Mouse (Mus musculus) limb, embryonic 14.5 days (tissue): ENCODE measurements around the gene Usb1. TPM values are rescaled to one million over a fixed set of nuclear protein-coding genes. Genes with fewer than 3 reads are reported as not detected.
A peak's percentile ranks its signal among the peaks of the same experiment; 100 is the strongest.
"Not testable (repeated sequence)": the region's sequence is repeated elsewhere in the genome, so short reads cannot be mapped to it uniquely, and the experiment has no call there.

ENCODE experiments used
- ATAC-seq: fragments of 200-750 bp; cut with Nextera tagmentation; 2 replicates; pipeline ENCODE4 v1.8.0; 2017; ENCODE audit warnings: low read depth, moderate number of reproducible peaks, moderate TSS enrichment; ENCODE audit not compliant: low FRiP score
- DNase-seq: peaks from one replicate; pipeline ENCODE4 v3.0.0-alpha.2; 2015; ENCODE audit warnings: low spot score
- H3K27ac ChIP-seq: fragments of 300-500 bp; sonication (generic); replicated peaks from 2 replicates; pipeline ENCODE4 v1.5.1; 2014; ENCODE audit warnings: low read depth, mild to moderate bottlenecking, low read length, moderate library complexity, mixed read lengths
- H3K27me3 ChIP-seq: fragments of 300-500 bp; sonication (generic); 2 replicates; pipeline ENCODE4 v1.6.1; 2014; ENCODE audit warnings: low read length, mixed read lengths; ENCODE audit not compliant: control insufficient read depth, insufficient read depth
- H3K36me3 ChIP-seq: fragments of 300-500 bp; sonication (generic); 2 replicates; pipeline ENCODE4 v1.6.1; 2014; ENCODE audit warnings: mild to moderate bottlenecking, low read length, moderate library complexity, mixed read lengths; ENCODE audit not compliant: control insufficient read depth, insufficient read depth
- H3K4me1 ChIP-seq: fragments of 300-500 bp; sonication (generic); 2 replicates; pipeline ENCODE4 v1.6.1; 2014; ENCODE audit warnings: antibody characterized with exemption, low read length, mixed read lengths; ENCODE audit not compliant: control insufficient read depth, insufficient read depth
- H3K4me2 ChIP-seq: fragments of 300-500 bp; sonication (generic); replicated peaks from 2 replicates; pipeline ENCODE4 v1.6.1; 2014; ENCODE audit warnings: low read depth, mild to moderate bottlenecking, low read length, moderate library complexity; ENCODE audit not compliant: severe bottlenecking
- H3K4me3 ChIP-seq: fragments of 300-500 bp; sonication (generic); replicated peaks from 2 replicates; pipeline ENCODE4 v1.5.1; 2014; ENCODE audit warnings: low read length
- H3K9ac ChIP-seq: fragments of 300-500 bp; sonication (generic); 2 replicates; pipeline ENCODE4 v1.6.1; 2014; ENCODE audit warnings: mild to moderate bottlenecking, low read depth, low read length, moderate library complexity; ENCODE audit not compliant: severe bottlenecking
- H3K9me3 ChIP-seq: fragments of 300-500 bp; sonication (generic); 2 replicates; pipeline ENCODE4 v1.6.1; 2016; ENCODE audit warnings: low read length; ENCODE audit not compliant: control insufficient read depth
- POLR2A ChIP-seq: fragments of 200-500 bp; IDR thresholded peaks from 2 replicates; pipeline ENCODE4 v1.8.0; 2012; ENCODE audit warnings: inconsistent platforms, mild to moderate bottlenecking, moderate library complexity, borderline replicate concordance; ENCODE audit not compliant: insufficient read depth, insufficient read length; ENCODE audit errors: extremely low read depth
- WGBS: fragments of 180-500 bp; shearing (Covaris S2); extraction: QIAGEN DNeasy Blood & Tissue Kit; methylation state at CpG from one replicate; pipeline ENCODE4 v1.1.7; 2014; 5-methylcytosine and 5-hydroxymethylcytosine counted together
- polyA plus RNA-seq, 2 experiments: library from polyadenylated mRNA; depleted of rRNA in 1 of 2; stranded (reverse) in 1 of 2; unstranded in 1 of 2; fragments of >200 nt; fragmentation: Nextera tagmentation in 1 of 2; extraction: Ambion mirVana in 1 of 2; gene quantifications; 2 replicates each; pipeline versions ENCODE4 v1.2.1 to v1.2.3; 2012 to 2014

Gene Usb1
- polyA plus RNA-seq, 2 experiments: 34.7 to 46.6 TPM

DNA sequence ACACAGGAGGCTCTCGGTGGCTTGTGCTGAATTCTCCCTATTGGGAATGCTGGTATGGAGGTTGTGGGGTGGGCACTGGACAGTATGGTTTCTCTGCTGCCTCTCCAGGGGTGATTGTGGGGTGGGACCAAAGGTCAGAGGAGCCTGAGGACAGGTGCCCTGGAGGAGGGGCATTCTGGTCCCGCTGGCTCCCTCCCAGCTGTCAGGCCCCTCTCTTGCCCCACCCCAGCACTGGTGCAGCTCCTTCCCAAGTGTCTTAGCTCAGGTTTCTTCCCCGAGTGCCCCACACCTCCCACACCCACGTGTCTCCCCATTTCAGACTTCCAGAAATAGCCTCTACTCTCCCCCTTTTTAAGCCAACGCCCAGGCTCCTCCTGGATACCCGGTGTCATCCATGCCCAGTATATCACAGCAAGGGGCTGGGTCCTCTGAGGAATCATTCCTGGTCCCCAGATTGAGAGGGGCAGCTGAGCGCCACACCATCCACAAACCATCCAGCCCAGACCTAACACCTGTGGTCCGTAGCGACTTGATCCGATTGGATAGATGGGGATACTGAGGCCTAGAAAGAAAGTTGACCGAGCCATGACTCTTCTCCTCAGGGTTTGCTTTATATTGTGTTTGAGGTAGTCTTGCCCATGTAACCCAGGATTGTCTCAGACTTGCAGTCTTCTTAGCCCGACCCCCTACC is 44.4 kb downstream of the Usb1 start:
- TF ChIP-seq POLR2A: no peak
- Histone ChIP-seq H3K9me3 (no peaks in the 10 kb centered on the region), H3K27ac (no peak overlapping the region), H3K36me3 (peaks cover 8% of the 10 kb centered on the region; the same call in 1 of the 2 replicates), H3K4me2 (no peak overlapping the region), H3K4me1 (peaks cover 8% of the 10 kb centered on the region; the same call in 1 of the 2 replicates), H3K9ac (no peak overlapping the region), H3K4me3 (no peak overlapping the region), H3K27me3 (no peaks in the 10 kb centered on the region)
- no peak for DNase-seq
- WGBS: 79% methylated on average over 12 of the region's 12 CpGs
- ATAC-seq: peak; percentile 47

DNA sequence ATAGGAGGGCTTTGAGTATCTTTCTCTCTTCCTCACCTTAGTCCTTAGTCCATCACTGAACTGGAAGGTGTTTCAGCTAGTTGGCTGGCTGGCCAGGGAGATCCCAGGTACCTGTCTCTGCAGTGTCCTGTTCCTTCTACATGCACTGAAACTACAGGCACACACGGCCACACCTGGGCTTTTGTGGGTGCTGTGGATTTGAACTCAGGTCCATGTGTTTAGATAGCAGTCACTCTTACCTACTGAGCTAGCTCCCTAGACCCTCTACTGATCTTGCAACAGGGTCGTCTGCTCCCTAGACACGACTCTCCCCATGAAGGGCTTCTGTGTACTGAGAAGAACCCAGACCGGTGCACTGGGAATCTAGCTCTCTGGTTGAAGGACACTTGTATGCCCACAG is 45.0 kb downstream of the Usb1 start:
- no peak overlapping the region for H3K9ac ChIP-seq
- WGBS: 78% methylated on average over 4 of the region's 4 CpGs
- ATAC-seq: no peak

DNA sequence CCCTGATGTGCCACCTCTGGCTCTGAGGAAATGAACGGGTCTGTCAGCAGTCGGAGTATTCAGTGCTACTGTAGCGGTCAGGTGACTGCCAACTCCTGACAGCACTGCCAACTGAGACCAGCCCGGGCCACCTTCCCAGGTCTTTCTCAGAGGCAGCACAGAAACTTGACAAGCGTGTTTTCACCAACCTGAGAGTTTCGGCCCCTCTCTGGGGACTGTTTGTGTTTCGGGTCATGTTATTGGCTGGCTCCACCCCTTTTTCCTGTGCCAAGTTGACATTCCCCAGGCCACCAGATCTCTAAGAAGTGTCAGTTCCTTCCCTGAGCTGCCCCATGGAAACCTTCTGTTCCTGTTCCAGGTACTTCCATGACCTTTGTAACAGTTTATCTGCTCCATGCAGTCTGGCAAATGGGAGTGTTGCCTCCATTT is 45.8 kb downstream of the Usb1 start:
- ATAC-seq (no peak), DNase-seq (peak; percentile 21)
- Histone ChIP-seq H3K36me3 (0 out of 2 replicates have a peak, but pooled peaks cover under 1% of the 10 kb centered on the region), H3K27ac (no peak overlapping the region), H3K4me2 (no peak overlapping the region), H3K9me3 (no peaks in the 10 kb centered on the region), H3K4me1 (peaks cover 8% of the 10 kb centered on the region; the same call in 1 of the 2 replicates), H3K9ac (no peak overlapping the region), H3K4me3 (no peak overlapping the region), H3K27me3 (no peaks in the 10 kb centered on the region)
- TF ChIP-seq POLR2A: no peak
- WGBS: 14% methylated on average over 7 of the region's 7 CpGs

More for the DNA sequence above, 45.0 kb downstream of the Usb1 start:
- 0 out of 2 replicates have a peak, but pooled peaks cover 4% of the 10 kb centered on the region for H3K36me3 ChIP-seq
- DNase-seq: no peak
- no peaks in the 10 kb centered on the region for H3K27me3 ChIP-seq
- no peak for TF ChIP-seq POLR2A
- peaks cover 8% of the 10 kb centered on the region; the same call in 1 of the 2 replicates for H3K4me1 ChIP-seq
- no peaks in the 10 kb centered on the region for H3K9me3 ChIP-seq
- H3K4me3 ChIP-seq: no peak overlapping the region
- no peak overlapping the region for H3K27ac ChIP-seq
- H3K4me2 ChIP-seq: no peak overlapping the region

DNA sequence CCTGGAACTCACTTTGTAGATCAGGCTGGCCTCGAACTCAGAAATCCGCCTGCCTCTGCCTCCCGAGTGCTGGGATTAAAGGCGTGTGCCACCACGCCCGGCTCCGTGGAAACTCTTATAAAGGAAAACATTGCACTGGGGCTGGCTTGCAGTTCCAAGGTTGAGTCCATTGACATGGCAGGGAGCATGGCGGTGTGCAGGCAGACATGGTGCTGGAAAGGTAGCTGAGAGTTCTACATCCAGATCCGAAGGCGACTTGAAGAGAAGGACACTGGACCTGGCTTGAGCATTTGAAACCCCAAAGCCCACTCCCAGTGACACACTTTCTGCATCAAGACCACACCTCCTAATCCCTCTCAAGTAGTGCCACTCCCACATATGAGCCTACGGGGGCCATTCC is 46.8 kb downstream of the Usb1 start:
- H3K4me1 ChIP-seq, H3K27ac ChIP-seq, ATAC-seq, H3K9ac ChIP-seq, H3K4me3 ChIP-seq, H3K27me3 ChIP-seq, DNase-seq, H3K4me2 ChIP-seq, H3K9me3 ChIP-seq, H3K36me3 ChIP-seq: not testable (repeated sequence)
- 96% methylated on average over 11 of the region's 11 CpGs for WGBS

DNA sequence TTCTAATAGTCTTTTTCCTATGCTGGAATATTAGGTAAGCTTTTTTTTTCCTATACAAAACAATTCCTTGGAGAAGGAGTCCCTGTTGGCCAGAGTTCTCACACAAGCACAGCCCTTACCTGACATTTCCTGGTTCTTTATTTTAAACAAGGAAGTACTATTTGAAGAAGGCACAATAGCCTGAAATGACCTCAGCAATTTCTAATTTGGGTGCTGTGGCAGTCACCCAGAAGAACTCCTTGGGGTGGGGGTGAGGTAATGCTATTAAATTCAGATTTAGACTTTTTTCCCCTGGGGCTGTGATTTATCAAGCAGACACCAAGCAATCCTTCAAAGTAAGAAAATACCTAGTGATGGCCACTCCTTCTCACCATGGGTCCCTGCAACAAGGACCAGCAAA is 48.9 kb downstream of the Usb1 start:
- H3K9ac ChIP-seq: no peak overlapping the region
- no peak for TF ChIP-seq POLR2A
- 0 out of 2 replicates have a peak, but pooled peaks cover 4% of the 10 kb centered on the region for H3K9me3 ChIP-seq
- no peak overlapping the region for H3K4me2 ChIP-seq
- DNase-seq (no peak), ATAC-seq (no peak)
- no peaks in the 10 kb centered on the region for H3K36me3 ChIP-seq
- peaks cover 8% of the 10 kb centered on the region; the same call in 1 of the 2 replicates for H3K4me1 ChIP-seq
- H3K27ac ChIP-seq: no peak overlapping the region
- H3K4me3 ChIP-seq: no peak overlapping the region
- no peaks in the 10 kb centered on the region for H3K27me3 ChIP-seq
